Mouse (Mus musculus) limb, embryonic 15.5 days (tissue): Measurements from ENCODE around the gene Zfp629. TPM values are rescaled to one million over a fixed set of nuclear protein-coding genes. Genes with fewer than 3 reads are reported as not detected.
A peak's percentile ranks its signal among the peaks of the same experiment; 100 is the strongest.

ENCODE experiments used
- ATAC-seq: fragments of 200-750 bp; cut with Nextera tagmentation; 2 replicates; pipeline ENCODE4 v1.8.0; 2017; ENCODE audit warnings: low read depth, moderate TSS enrichment; ENCODE audit not compliant: insufficient number of reproducible peaks, low FRiP score, low TSS enrichment
- H3K27ac ChIP-seq: fragments of 300-500 bp; sonication (generic); 2 replicates; pipeline ENCODE4 v1.5.1; 2015; ENCODE audit warnings: moderate library complexity, mild to moderate bottlenecking, inconsistent platforms
- H3K27me3 ChIP-seq: fragments of 300-500 bp; sonication (generic); 2 replicates; pipeline ENCODE4 v1.6.1; 2015; ENCODE audit warnings: inconsistent platforms
- H3K36me3 ChIP-seq: fragments of 300-500 bp; sonication (generic); 2 replicates; pipeline ENCODE4 v1.6.1; 2015; ENCODE audit warnings: inconsistent platforms
- H3K4me1 ChIP-seq: fragments of 300-500 bp; sonication (generic); 2 replicates; pipeline ENCODE4 v1.6.1; 2015; ENCODE audit warnings: inconsistent platforms
- H3K4me2 ChIP-seq: fragments of 300-500 bp; sonication (generic); 2 replicates; pipeline ENCODE4 v1.6.1; 2015; ENCODE audit warnings: mild to moderate bottlenecking, inconsistent platforms
- H3K4me3 ChIP-seq: fragments of 300-500 bp; sonication (generic); 2 replicates; pipeline ENCODE4 v1.5.1; 2015; ENCODE audit warnings: mild to moderate bottlenecking, inconsistent platforms
- H3K9ac ChIP-seq: fragments of 300-500 bp; sonication (generic); 2 replicates; pipeline ENCODE4 v1.6.1; 2015; ENCODE audit warnings: inconsistent platforms
- H3K9me3 ChIP-seq: fragments of 300-500 bp; sonication (generic); 2 replicates; pipeline ENCODE4 v1.6.1; 2016; ENCODE audit warnings: inconsistent platforms
- WGBS: fragments of 180-500 bp; shearing (Covaris S2); methylation state at CpG from one replicate; pipeline ENCODE4 v1.1.7; 2015; 5-methylcytosine and 5-hydroxymethylcytosine counted together
- polyA plus RNA-seq: library from polyadenylated mRNA; unstranded; fragments of >200 nt; fragmentation: Nextera tagmentation; extraction: Ambion mirVana; gene quantifications from 2 replicates; pipeline ENCODE4 v1.2.1, GENCODE M21; 2015

Zfp629 gene
- polyA plus RNA-seq, 1 experiment from 2014 or later, result 11.7 TPM

GRCm38 (mm10) chr7:127588011-127588871, 27.4 kb downstream of the Zfp629 start, which contains the start of the genes Ccdc189 and Rnf40:
TSS of gene Ccdc189 (minus strand) at chr7:127588595.
TSS of gene Rnf40 (plus strand) at chr7:127588767.
- Histone ChIP-seq H3K27ac (peak within 1 kb of the TSS; percentile 85), H3K9me3 (no peaks in the 10 kb centered on the region), H3K4me3 (peak within 1 kb of the TSS; percentile 89), H3K4me1 (peaks cover 17% of the 10 kb centered on the region), H3K27me3 (no peaks in the 10 kb centered on the region), H3K36me3 (peaks cover 55% of the 10 kb centered on the region), H3K9ac (peak within 1 kb of the TSS; percentile 89), H3K4me2 (peak within 1 kb of the TSS; percentile 87)
- ATAC-seq, result peak; percentile 98
- under 1% methylated on average over 50 of the region's 50 CpGs for WGBS

GRCm38 (mm10) chr7:127587196-127587595, 28.4 kb downstream of the Zfp629 start:
- WGBS, result 65% methylated on average over 5 of the region's 5 CpGs
- no peak for ATAC-seq
- peaks cover 55% of the 10 kb centered on the region for H3K36me3 ChIP-seq

GRCm38 (mm10) chr7:127586149-127586548, 29.4 kb downstream of the Zfp629 start:
- Histone ChIP-seq H3K27ac (no peak overlapping the region), H3K27me3 (no peaks in the 10 kb centered on the region), H3K36me3 (peaks cover 54% of the 10 kb centered on the region), H3K4me2 (no peak overlapping the region), H3K4me1 (peaks cover 17% of the 10 kb centered on the region), H3K9me3 (no peaks in the 10 kb centered on the region), H3K4me3 (no peak overlapping the region), H3K9ac (no peak overlapping the region)
- ATAC-seq, result no peak
- 93% methylated on average over 6 of the region's 6 CpGs for WGBS

More at GRCm38 (mm10) chr7:127587196-127587595, 28.4 kb downstream of the Zfp629 start:
- Histone ChIP-seq H3K4me2 (peak overlapping the region; percentile 87), H3K4me3 (peak overlapping the region; percentile 89; the same call in 1 of the 2 replicates), H3K9ac (no peak overlapping the region), H3K27me3 (no peaks in the 10 kb centered on the region), H3K27ac (no peak overlapping the region), H3K4me1 (peaks cover 17% of the 10 kb centered on the region), H3K9me3 (no peaks in the 10 kb centered on the region)

GRCm38 (mm10) chr7:127585031-127585430, 30.6 kb downstream of the Zfp629 start:
- Histone ChIP-seq H3K27ac (no peak overlapping the region), H3K4me2 (no peak overlapping the region), H3K4me1 (peaks cover 17% of the 10 kb centered on the region), H3K9ac (no peak overlapping the region), H3K27me3 (no peaks in the 10 kb centered on the region), H3K4me3 (no peak overlapping the region), H3K36me3 (peaks cover 54% of the 10 kb centered on the region), H3K9me3 (no peaks in the 10 kb centered on the region)
- ATAC-seq, result no peak
- 82% methylated on average over 7 of the region's 7 CpGs for WGBS

- Histone ChIP-seq H3K36me3 (peaks cover 60% of the 10 kb centered on the region), H3K27ac (no peak overlapping the region), H3K4me2 (no peak overlapping the region), H3K4me1 (peaks cover 10% of the 10 kb centered on the region), H3K9me3 (no peaks in the 10 kb centered on the region), H3K9ac (no peak overlapping the region), H3K4me3 (no peak overlapping the region), H3K27me3 (no peaks in the 10 kb centered on the region)
- 90% methylated on average over 6 of the region's 6 CpGs for WGBS
- no peak for ATAC-seq
Observed at GRCm38 (mm10) chr7:127583260-127583659, 32.3 kb downstream of the Zfp629 start.

GRCm38 (mm10) chr7:127574115-127574514, 41.5 kb downstream of the Zfp629 start:
- peak overlapping the region; percentile 80 for H3K9ac ChIP-seq
- H3K9me3 ChIP-seq, result no peaks in the 10 kb centered on the region
- WGBS, result 20% methylated on average over 7 of the region's 7 CpGs
- H3K4me3 ChIP-seq, result peak overlapping the region; percentile 72
- no peak overlapping the region for H3K27ac ChIP-seq
- H3K27me3 ChIP-seq, result no peaks in the 10 kb centered on the region
- H3K4me2 ChIP-seq, result peak overlapping the region; percentile 95
- peaks cover 25% of the 10 kb centered on the region for H3K36me3 ChIP-seq
- peaks cover 18% of the 10 kb centered on the region for H3K4me1 ChIP-seq
- ATAC-seq, result no peak

- Histone ChIP-seq H3K9ac (peak overlapping the region; percentile 80), H3K9me3 (no peaks in the 10 kb centered on the region), H3K4me1 (peaks cover 18% of the 10 kb centered on the region), H3K27ac (peak overlapping the region; percentile 76), H3K4me3 (peak overlapping the region; percentile 72), H3K4me2 (peak overlapping the region; percentile 95), H3K36me3 (peaks cover 30% of the 10 kb centered on the region), H3K27me3 (no peaks in the 10 kb centered on the region)
- ATAC-seq, result peak; percentile 52
- 0% methylated on average over 20 of the region's 28 CpGs for WGBS
Observed at GRCm38 (mm10) chr7:127573503-127574008, 42.0 kb downstream of the Zfp629 start.

GRCm38 (mm10) chr7:127572895-127573471, 42.6 kb downstream of the Zfp629 start, which contains the start of gene Phkg2:
TSS of gene Phkg2 (plus strand) at chr7:127573340.
- Histone ChIP-seq H3K27me3 (no peaks in the 10 kb centered on the region), H3K4me2 (peak within 1 kb of the TSS; percentile 95), H3K4me1 (peaks cover 18% of the 10 kb centered on the region), H3K27ac (peak within 1 kb of the TSS; percentile 84), H3K36me3 (peaks cover 25% of the 10 kb centered on the region), H3K9ac (peak within 1 kb of the TSS; percentile 80), H3K9me3 (no peaks in the 10 kb centered on the region), H3K4me3 (peak within 1 kb of the TSS; percentile 72)
- WGBS, result under 1% methylated on average over 17 of the region's 17 CpGs
- ATAC-seq, result peak; percentile 96

- Histone ChIP-seq H3K36me3 (peaks cover 60% of the 10 kb centered on the region), H3K9ac (no peak overlapping the region), H3K27me3 (no peaks in the 10 kb centered on the region), H3K4me1 (peaks cover 4% of the 10 kb centered on the region; the same call in 1 of the 2 replicates), H3K4me3 (no peak overlapping the region), H3K27ac (no peak overlapping the region), H3K4me2 (no peak overlapping the region), H3K9me3 (no peaks in the 10 kb centered on the region)
- ATAC-seq, result no peak
- WGBS, result 65% methylated on average over 6 of the region's 6 CpGs
Observed at GRCm38 (mm10) chr7:127564381-127565150, 51.0 kb downstream of the Zfp629 start.

- no peak within 1 kb of the TSS for H3K4me2 ChIP-seq
- no peak for ATAC-seq
- H3K27ac ChIP-seq, result 0 out of 2 replicates have a peak within 1 kb of the TSS, but pooled peaks have one; percentile 22
- WGBS, result 84% methylated on average over 5 of the region's 5 CpGs
- H3K36me3 ChIP-seq, result peaks cover 77% of the 10 kb centered on the region
- H3K9me3 ChIP-seq, result no peaks in the 10 kb centered on the region
- peaks cover 4% of the 10 kb centered on the region; the same call in 1 of the 2 replicates for H3K4me1 ChIP-seq
- no peaks in the 10 kb centered on the region for H3K27me3 ChIP-seq
- H3K9ac ChIP-seq, result no peak within 1 kb of the TSS
- no peak within 1 kb of the TSS for H3K4me3 ChIP-seq
Observed at GRCm38 (mm10) chr7:127561340-127561858, 54.2 kb downstream of the Zfp629 start, which contains the start of gene Tmem265. TSS of gene Tmem265 (plus strand) at chr7:127561390.

GRCm38 (mm10) chr7:127560580-127560979, 55.0 kb downstream of the Zfp629 start:
- no peak for ATAC-seq
- H3K27me3 ChIP-seq, result no peaks in the 10 kb centered on the region
- H3K4me2 ChIP-seq, result no peak overlapping the region
- no peak overlapping the region for H3K4me3 ChIP-seq
- no peak overlapping the region for H3K27ac ChIP-seq
- H3K9me3 ChIP-seq, result no peaks in the 10 kb centered on the region
- H3K4me1 ChIP-seq, result peaks cover 4% of the 10 kb centered on the region; the same call in 1 of the 2 replicates
- WGBS, result 93% methylated on average over 11 of the region's 11 CpGs
- no peak overlapping the region for H3K9ac ChIP-seq
- H3K36me3 ChIP-seq, result peaks cover 77% of the 10 kb centered on the region
